Mouse (Mus musculus): ENCODE measurements around the gene Gusb. TPM values are rescaled to one million over a fixed set of nuclear protein-coding genes. Genes with fewer than 3 reads are reported as not detected.
"Not testable (repeated sequence)": the region's sequence is repeated elsewhere in the genome, so short reads cannot be mapped to it uniquely, and the experiment has no call there.

Gusb gene
- total RNA-seq (2022): 10 to 100 TPM; 12.7 to 40.4 (median 22.1) TPM

DNA sequence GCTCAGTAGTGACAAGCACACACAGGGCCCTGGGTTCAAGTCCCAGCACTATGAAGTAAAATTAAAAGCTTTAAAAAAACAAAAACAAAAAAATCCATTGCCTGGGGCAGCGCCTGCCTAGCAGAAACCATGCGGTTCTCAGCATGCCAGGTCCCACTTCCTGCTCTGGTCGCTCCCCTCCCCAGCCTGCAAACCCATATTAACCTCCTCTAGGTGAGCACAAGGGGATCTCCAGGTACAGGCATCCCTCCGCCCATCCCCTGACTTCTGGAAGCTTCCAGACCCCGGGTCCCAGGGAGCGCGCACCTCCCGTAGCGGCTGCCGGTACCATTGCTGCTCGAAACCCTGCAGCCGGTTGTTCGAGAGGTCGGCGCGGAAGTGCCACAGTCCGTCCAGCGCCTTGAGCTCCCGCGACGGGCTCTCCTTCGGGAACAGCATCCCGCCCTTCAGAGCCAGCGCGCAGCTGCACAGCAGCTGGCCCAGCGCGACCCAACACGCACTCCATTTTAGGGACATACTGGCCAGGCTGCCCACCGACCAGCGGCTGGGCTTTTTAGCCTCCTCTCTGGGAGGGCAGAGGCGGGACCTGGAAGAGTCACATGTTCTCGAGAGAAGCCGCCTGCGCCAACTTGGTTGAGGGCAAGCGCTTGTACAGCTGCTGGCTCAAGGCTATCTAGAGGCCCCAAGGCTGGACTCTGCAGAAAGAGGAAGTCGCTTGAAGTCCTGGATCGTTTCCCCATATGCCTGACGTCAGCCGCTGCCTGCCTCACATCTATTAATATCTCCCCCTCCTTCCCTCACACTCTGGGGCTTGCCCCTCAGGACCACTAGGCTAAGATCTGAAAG, at the start of gene Gusb:
Gene Gusb (minus strand): TSS at position 749 of the 846 bp plus-strand sequence.
- peak; percentile 64 to 65 for DNase-seq (ENCODE audit: low spot score in 2 of 2)

GRCm38 (mm10) chr5:130052510-130052909, 49.7 kb upstream of the Gusb start:
- no peak for DNase-seq (ENCODE audit: low spot score in 2 of 2)

DNA sequence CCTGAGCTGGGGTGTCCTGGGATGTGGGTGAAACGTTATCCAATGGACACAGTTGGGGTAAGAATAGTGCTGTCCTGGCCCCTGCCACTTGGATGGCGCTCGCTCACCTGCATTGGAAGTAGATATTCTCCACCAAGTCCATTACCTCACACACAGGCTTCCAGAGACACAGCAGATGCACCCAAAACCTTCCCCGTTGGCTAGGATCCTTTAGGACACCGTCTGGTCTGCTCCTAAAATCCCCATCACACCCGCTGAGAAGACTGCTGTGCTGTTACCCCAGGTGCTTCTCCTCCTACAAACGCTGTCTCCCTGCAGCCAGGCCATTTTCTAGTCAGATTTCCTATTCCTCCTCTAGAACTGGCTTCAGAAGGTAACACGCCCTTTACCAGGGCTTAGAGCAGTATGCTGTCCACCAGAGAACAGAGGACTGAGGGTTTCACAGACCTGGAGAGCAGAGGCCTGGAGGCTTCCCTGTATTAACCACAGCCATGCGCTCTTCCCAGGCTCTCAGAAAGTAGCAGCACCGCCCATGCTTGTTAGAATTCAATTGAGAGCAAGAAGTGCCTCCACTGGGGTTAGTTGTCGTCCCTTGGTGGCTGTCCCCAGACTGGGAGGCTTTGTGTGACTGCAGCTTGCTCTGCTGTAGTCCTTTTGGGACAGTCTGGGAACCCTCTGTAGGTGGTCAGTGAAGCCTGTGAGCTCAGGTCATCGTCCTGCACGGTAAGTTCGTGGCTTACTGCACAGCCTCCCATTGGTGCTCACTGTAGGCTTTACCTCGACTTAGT, 48.4 kb upstream of the Gusb start:
- no peak for DNase-seq (ENCODE audit: low spot score in 2 of 2)

DNA sequence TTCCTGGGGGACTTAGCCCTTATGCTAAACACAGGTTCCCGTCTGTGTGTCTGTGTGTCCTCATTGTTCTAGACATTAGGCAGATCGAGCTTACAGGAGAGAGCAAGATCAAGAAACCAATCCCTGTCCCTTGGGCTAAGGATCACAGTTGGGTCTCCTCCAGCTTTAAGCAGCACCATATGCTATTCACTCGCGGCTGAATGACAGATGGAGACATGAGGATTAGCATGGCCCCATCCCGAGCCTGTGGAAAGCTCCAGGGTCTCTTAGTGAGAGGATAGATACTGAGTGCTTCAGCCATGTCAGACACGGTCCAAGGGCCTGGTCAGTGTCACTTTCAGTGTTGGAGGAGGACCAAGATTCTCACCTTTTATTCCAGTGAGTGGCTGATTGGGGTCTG, 47.6 kb upstream of the Gusb start:
- no peak for DNase-seq (ENCODE audit: low spot score in 2 of 2)

GRCm38 (mm10) chr5:130048786-130049520, 46.1 kb upstream of the Gusb start:
- DNase-seq (ENCODE audit: low spot score in 2 of 2): no peak

DNA sequence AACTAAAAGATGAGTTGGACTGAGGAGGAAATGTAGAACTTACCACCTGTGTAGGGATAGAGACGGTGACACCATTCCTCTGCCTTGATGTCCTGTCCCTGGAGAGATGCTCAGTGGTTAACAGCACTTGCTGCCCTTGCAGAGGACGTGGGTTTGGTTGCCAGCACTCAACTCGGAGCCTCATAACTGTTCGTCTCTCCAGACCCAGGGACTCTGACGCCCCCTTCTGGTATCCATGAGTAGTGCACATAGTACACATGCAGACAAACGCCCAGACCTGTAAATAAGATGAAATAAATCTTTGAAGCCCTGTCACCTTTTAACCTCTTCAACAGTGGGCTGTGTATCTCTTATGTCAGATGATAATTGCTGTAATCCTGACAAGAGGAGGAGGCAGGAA, 44.2 kb upstream of the Gusb start:
- DNase-seq (ENCODE audit: low spot score in 2 of 2): no peak

DNA sequence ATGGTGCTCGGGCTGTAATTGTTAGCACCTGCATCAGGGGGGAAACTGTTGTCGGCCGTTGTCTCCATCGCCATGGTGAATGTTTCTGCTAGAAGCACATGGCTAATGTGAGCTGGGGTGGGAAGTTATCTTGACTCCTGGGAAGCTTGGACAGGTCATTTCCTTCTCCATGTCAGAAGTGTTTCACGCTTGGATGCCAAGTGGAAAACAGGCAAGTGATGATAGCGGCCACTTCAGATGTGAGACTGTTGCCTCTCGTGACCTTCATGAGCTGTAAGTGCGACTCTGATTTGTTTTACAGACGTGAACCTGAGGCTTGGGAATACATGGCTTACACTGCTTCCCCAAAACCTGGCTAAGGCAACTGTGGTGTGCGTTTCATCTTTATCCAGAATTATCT, 43.7 kb upstream of the Gusb start:
- no peak for DNase-seq (ENCODE audit: low spot score in 2 of 2)

GRCm38 (mm10) chr5:130046100-130046499, 43.3 kb upstream of the Gusb start:
- no peak for DNase-seq (ENCODE audit: low spot score in 2 of 2)

GRCm38 (mm10) chr5:130044201-130044695, 41.4 kb upstream of the Gusb start:
- DNase-seq (ENCODE audit: low spot score in 2 of 2): peak in 1 of 2 experiments; percentile 19

GRCm38 (mm10) chr5:130043741-130044140, 40.9 kb upstream of the Gusb start:
- no peak for DNase-seq (ENCODE audit: low spot score in 2 of 2)

DNA sequence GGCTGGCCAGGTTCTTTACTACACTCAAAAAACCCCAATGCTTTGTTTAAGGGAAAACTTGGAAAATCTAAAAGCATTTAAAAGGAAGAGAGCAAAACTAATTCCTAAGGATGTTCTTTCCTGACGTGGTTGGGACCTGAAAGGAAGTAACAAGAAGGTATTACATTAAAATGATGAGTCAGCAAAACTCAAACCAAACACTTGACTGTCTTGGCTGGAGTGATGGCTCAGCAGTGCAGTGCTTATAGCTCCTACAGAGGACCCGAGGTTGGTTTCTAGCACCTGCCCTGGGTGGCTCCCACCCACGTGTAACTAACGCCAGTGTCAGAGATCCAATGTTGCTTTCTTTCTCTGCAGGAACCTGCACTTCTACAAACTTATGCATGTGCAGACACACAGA, 38.4 kb upstream of the Gusb start:
- DNase-seq (ENCODE audit: low spot score in 2 of 2): no peak

- DNase-seq (ENCODE audit: low spot score in 2 of 2): no peak
Measured at GRCm38 (mm10) chr5:130040797-130041196, 37.9 kb upstream of the Gusb start.

GRCm38 (mm10) chr5:130037752-130038455, 35.1 kb upstream of the Gusb start:
- peak; percentile 23 to 31 for DNase-seq (ENCODE audit: low spot score in 2 of 2)

GRCm38 (mm10) chr5:130036300-130036699, 33.5 kb upstream of the Gusb start:
- DNase-seq (ENCODE audit: low spot score in 2 of 2): not testable (repeated sequence)

- DNase-seq (ENCODE audit: low spot score in 2 of 2): no peak
Measured at GRCm38 (mm10) chr5:130033869-130034268, 31.0 kb upstream of the Gusb start.

DNA sequence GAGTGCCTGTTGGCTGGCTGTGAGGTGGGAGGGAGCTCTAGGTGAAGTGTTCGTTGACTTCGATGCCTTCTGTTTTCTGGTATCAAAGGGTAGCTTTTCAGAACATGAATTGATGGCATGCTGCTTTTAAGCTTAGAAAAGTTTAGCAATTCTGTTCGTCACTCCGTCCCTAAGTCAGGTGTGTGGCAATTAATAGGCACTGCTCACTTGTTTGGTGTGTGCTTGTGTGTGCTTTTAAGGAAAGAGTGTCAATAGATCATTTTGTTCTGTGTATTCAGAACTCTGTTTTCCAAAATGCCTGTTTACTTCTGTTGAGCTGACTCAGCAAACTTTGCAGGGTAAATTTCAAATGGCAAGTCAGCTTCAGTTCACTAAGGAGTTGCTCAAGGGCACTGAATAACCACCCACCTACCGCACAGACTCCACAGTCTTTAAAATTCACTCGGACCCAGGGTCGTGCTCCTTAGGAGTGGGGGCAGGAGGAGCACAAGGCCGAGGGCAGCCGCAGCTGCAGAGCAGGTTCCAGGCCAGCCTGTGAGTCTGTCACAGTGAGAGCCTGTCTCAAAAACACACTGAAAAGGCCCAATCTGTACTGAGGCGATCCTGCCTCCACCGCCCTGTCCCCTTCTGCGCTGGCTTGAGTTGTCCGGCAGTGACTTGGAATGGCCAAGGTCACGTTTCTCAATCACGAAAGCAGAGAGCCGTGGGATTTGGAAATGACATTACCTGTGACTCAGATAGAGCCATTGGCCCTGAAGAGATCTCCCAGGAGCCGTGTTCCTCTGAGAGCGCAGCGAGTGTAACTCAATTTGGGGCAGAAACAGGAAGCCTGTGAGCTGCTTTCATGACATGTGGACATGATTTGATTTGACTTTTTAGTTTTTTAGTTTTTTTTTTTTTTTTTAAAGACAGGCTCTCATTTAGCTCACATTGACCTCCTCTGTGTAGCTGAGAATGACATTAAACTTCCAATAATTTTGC, 28.9 kb upstream of the Gusb start:
- no peak for DNase-seq (ENCODE audit: low spot score in 2 of 2)

GRCm38 (mm10) chr5:130029142-130029897, 26.5 kb upstream of the Gusb start, which contains the start of the genes Asl and Crcp:
TSS of gene Asl (minus strand) at chr5:130029247.
TSS of gene Crcp (plus strand) at chr5:130029290.
- DNase-seq (ENCODE audit: low spot score in 2 of 2): peak; percentile 75 to 81

DNA sequence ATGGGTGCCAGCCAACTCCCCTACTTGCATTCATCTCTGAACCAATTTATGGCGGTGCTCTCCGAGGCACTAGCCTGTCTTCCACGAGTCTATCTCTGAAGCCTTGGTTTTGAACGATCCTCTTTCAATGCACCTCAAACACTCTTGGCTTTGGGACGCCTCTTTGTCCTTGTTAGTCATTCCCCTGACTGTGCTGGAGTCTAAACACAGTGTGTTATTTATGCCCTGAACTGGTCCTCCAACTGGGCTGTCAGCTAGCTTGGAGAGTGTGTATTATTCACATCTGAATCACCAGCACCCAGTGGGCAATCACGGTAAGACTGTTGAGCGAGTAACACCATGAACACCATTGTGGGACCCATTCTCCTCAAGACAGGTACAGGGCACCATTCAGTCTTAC, 24.8 kb upstream of the Gusb start:
- DNase-seq (ENCODE audit: low spot score in 2 of 2): no peak

GRCm38 (mm10) chr5:130027134-130027533, 24.3 kb upstream of the Gusb start:
- DNase-seq (ENCODE audit: low spot score in 2 of 2): no peak
